23 mouse cellular contexts compared by ENCODE assay signal in genomic region chr15:85342246-85342645, GRCm38 (mm10).
"Had no signal": no experiment of that assay in that cellular context is flagged by ENCODE, and none has a peak within 500 bp of the region (broad histone marks: within the 10 kb centered on the region; RNA-seq: fewer than 3 reads in every experiment).

No protein-coding gene starts in this region.

- H3K27ac ChIP-seq: heart, embryonic 10.5 days; hindbrain, embryonic 10.5 days; hindbrain, embryonic 12.5 days; hindbrain, embryonic 14.5 days; intestine, embryonic 15.5 days; layer of hippocampus, adult 2 months; left cerebral cortex, adult 2 months; limb, embryonic 10.5 days; limb, embryonic 12.5 days had no signal

- DNase-seq: forebrain, postnatal 0 days; gastrocnemius, postnatal 14 days; heart, adult 18-20 months; heart, postnatal 10 days; heart, postnatal 4 days; kidney, adult 18-20 months; kidney, adult 8-10 months; kidney, postnatal 10 days; kidney, postnatal 25 days; kidney, postnatal 4 days had no signal

- ATAC-seq: forebrain, postnatal 0 days; hindbrain, embryonic 16.5 days; inflammation-experienced regulatory T-cells, adult 6 months; intestine, embryonic 15.5 days; intestine, postnatal 0 days had no signal

- H3K9ac ChIP-seq: forebrain, postnatal 0 days; heart, embryonic 12.5 days; hindbrain, embryonic 12.5 days; hindbrain, embryonic 14.5 days; intestine, embryonic 15.5 days; limb, embryonic 12.5 days had no signal

- H3K4me3 ChIP-seq: heart, embryonic 10.5 days; heart, embryonic 12.5 days; hindbrain, embryonic 10.5 days; hindbrain, embryonic 12.5 days; intestine, embryonic 15.5 days; layer of hippocampus, adult 2 months; left cerebral cortex, adult 2 months; limb, embryonic 10.5 days; limb, embryonic 12.5 days had no signal

- H3K4me2 ChIP-seq: heart, embryonic 12.5 days; hindbrain, embryonic 12.5 days; hindbrain, embryonic 14.5 days; intestine, embryonic 15.5 days; limb, embryonic 12.5 days had no signal

- H3K9me3 ChIP-seq: heart, embryonic 10.5 days; heart, embryonic 12.5 days; hindbrain, embryonic 10.5 days; hindbrain, embryonic 12.5 days; intestine, embryonic 15.5 days; limb, embryonic 10.5 days; limb, embryonic 12.5 days had no signal

- H3K36me3 ChIP-seq: heart, embryonic 12.5 days; intestine, embryonic 15.5 days had no signal

- H3K27me3 ChIP-seq: heart, embryonic 12.5 days; hindbrain, embryonic 12.5 days; intestine, embryonic 15.5 days; limb, embryonic 12.5 days had no signal
